Comparison of ENCODE assay signal across 8 mouse cellular contexts in genomic region chr2:167777331-167778085, GRCm38 (mm10).
DNase-seq lines count a peak whose midpoint lies in the region; ATAC-seq and TF ChIP-seq lines count a peak whose summit lies in the region.

No protein-coding gene starts in this region.

- peak overlapping the region; percentile 77 for H3K9ac ChIP-seq in embryonic facial prominence, embryonic 14.5 days (ENCODE audit: low read depth, low read length)
- H3K9ac ChIP-seq in heart, embryonic 13.5 days: peak overlapping the region; percentile 90
- peak overlapping the region; percentile 85 for H3K9ac ChIP-seq in kidney, embryonic 16.5 days (replicated peaks; ENCODE audit: low read length)
- H3K9ac ChIP-seq in neural tube, embryonic 13.5 days: peak overlapping the region; percentile 72

- no peak for TF ChIP-seq CTCF in lung, adult 2 months (IDR thresholded peaks at IDR 0.05; ENCODE audit: insufficient read depth, low read length)

- H3K4me3 ChIP-seq in embryonic facial prominence, embryonic 14.5 days (ENCODE audit: low read depth, low read length): peak overlapping the region; percentile 47
- peak overlapping the region; percentile 66 for H3K4me3 ChIP-seq in heart, embryonic 13.5 days
- H3K4me3 ChIP-seq in kidney, embryonic 16.5 days (ENCODE audit: low read length): peak overlapping the region; percentile 57
- peak overlapping the region; percentile 53 for H3K4me3 ChIP-seq in lung, adult 2 months (replicated peaks; ENCODE audit: extremely low read depth, low read depth, low read length)
- H3K4me3 ChIP-seq in neural tube, embryonic 13.5 days: peak overlapping the region; percentile 46

- ATAC-seq in embryonic facial prominence, embryonic 14.5 days (ENCODE audit: low read depth): peak; percentile 66
- peak; percentile 72; the same call in 1 of the 2 replicates for ATAC-seq in heart, embryonic 13.5 days (ENCODE audit: extremely low read depth, insufficient number of reproducible peaks, low FRiP score, low TSS enrichment)
- ATAC-seq in kidney, embryonic 16.5 days (ENCODE audit: low FRiP score, low TSS enrichment): peak; percentile 72
- peak; percentile 74 for ATAC-seq in neural tube, embryonic 13.5 days (ENCODE audit: low read depth)

- no peaks in the 10 kb centered on the region for H3K36me3 ChIP-seq in embryonic facial prominence, embryonic 14.5 days (ENCODE audit: control insufficient read depth, insufficient read depth, low read length)
- H3K36me3 ChIP-seq in heart, embryonic 13.5 days: no peaks in the 10 kb centered on the region
- H3K36me3 ChIP-seq in kidney, embryonic 16.5 days (ENCODE audit: insufficient read depth, low read length): no peaks in the 10 kb centered on the region
- no peaks in the 10 kb centered on the region for H3K36me3 ChIP-seq in neural tube, embryonic 13.5 days

- H3K27me3 ChIP-seq in embryonic facial prominence, embryonic 14.5 days (replicated peaks; ENCODE audit: control insufficient read depth, insufficient read depth, low read length): no peaks in the 10 kb centered on the region
- H3K27me3 ChIP-seq in heart, embryonic 13.5 days (replicated peaks): no peaks in the 10 kb centered on the region
- H3K27me3 ChIP-seq in kidney, embryonic 16.5 days (ENCODE audit: insufficient read depth, low read length): no peaks in the 10 kb centered on the region
- H3K27me3 ChIP-seq in neural tube, embryonic 13.5 days: no peaks in the 10 kb centered on the region

- WGBS in embryonic facial prominence, embryonic 14.5 days: under 1% methylated on average over 27 of the region's 33 CpGs
- 1% methylated on average over 33 of the region's 33 CpGs for WGBS in heart, embryonic 13.5 days
- WGBS in kidney, embryonic 16.5 days: under 1% methylated on average over 33 of the region's 33 CpGs
- under 1% methylated on average over 33 of the region's 33 CpGs for WGBS in lung, adult 2 months
- 2% methylated on average over 33 of the region's 33 CpGs for WGBS in neural tube, embryonic 13.5 days

- H3K4me1 ChIP-seq in embryonic facial prominence, embryonic 14.5 days (ENCODE audit: control insufficient read depth, insufficient read depth, low read length): peaks cover 50% of the 10 kb centered on the region
- H3K4me1 ChIP-seq in heart, embryonic 13.5 days: peaks cover 67% of the 10 kb centered on the region
- peaks cover 55% of the 10 kb centered on the region for H3K4me1 ChIP-seq in kidney, embryonic 16.5 days (ENCODE audit: insufficient read depth, low read length)
- H3K4me1 ChIP-seq in lung, adult 2 months (ENCODE audit: control insufficient read depth, insufficient read depth, low read length): peaks cover 37% of the 10 kb centered on the region
- peaks cover 31% of the 10 kb centered on the region for H3K4me1 ChIP-seq in neural tube, embryonic 13.5 days (replicated peaks)

- H3K4me2 ChIP-seq in embryonic facial prominence, embryonic 14.5 days (ENCODE audit: low read depth, low read length): peak overlapping the region; percentile 82
- peak overlapping the region; percentile 83 for H3K4me2 ChIP-seq in heart, embryonic 13.5 days
- peak overlapping the region; percentile 70 for H3K4me2 ChIP-seq in kidney, embryonic 16.5 days (replicated peaks; ENCODE audit: low read depth, low read length)
- peak overlapping the region; percentile 91 for H3K4me2 ChIP-seq in neural tube, embryonic 13.5 days

- H3K9me3 ChIP-seq in embryonic facial prominence, embryonic 14.5 days (ENCODE audit: control insufficient read depth, low read length): no peaks in the 10 kb centered on the region
- no peaks in the 10 kb centered on the region for H3K9me3 ChIP-seq in heart, embryonic 13.5 days
- H3K9me3 ChIP-seq in kidney, embryonic 16.5 days (ENCODE audit: low read length): no peaks in the 10 kb centered on the region
- no peaks in the 10 kb centered on the region for H3K9me3 ChIP-seq in neural tube, embryonic 13.5 days

- peak overlapping the region; percentile 89 for H3K27ac ChIP-seq in embryonic facial prominence, embryonic 14.5 days (replicated peaks; ENCODE audit: low read depth, low read length)
- peak overlapping the region; percentile 93 for H3K27ac ChIP-seq in heart, embryonic 13.5 days (replicated peaks)
- peak overlapping the region; percentile 93 for H3K27ac ChIP-seq in kidney, embryonic 16.5 days (ENCODE audit: low read length)
- peak overlapping the region; percentile 63 for H3K27ac ChIP-seq in neural tube, embryonic 13.5 days (replicated peaks)

- DNase-seq in 3134 (ENCODE audit: extremely low read depth, insufficient read length, low spot score) (peak; percentile 99), R1 (ENCODE audit: low read depth, low spot score) (peak; percentile 54)
- peak; percentile 81 for DNase-seq in embryonic facial prominence, embryonic 14.5 days (ENCODE audit: low spot score)
- peak; percentile 82 for DNase-seq in lung, adult 2 months
- DNase-seq in testis, postnatal 14 days (ENCODE audit: low spot score): peak; percentile 67

- TF ChIP-seq POLR2A in lung, adult 2 months (IDR thresholded peaks at IDR 0.05; ENCODE audit: borderline replicate concordance, extremely low read depth, low read depth, low read length): peak; percentile 66; the same call in 1 of the 2 replicates

Comparison
In these comparisons a context has a peak if more than half of its experiments do, and no peak if none do; other contexts are left out.
1. Peak in every context shown above with its lines: DNase-seq, ATAC-seq, H3K4me3 ChIP-seq and H3K27ac ChIP-seq.